Mouse (Mus musculus) bone marrow, adult 2 months (tissue): ENCODE data around the gene Cpsf4l.

ENCODE experiments used
- CTCF ChIP-seq: fragments of 200-500 bp; IDR thresholded peaks from 2 replicates; pipeline ENCODE4 v1.5.1; 2011; ENCODE audit warnings: low read length, control low read depth; ENCODE audit not compliant: control insufficient read depth, insufficient read depth
- POLR2A ChIP-seq: fragments of 200-500 bp; IDR thresholded peaks from 2 replicates; pipeline ENCODE4 v1.6.1; 2011; ENCODE audit warnings: low read depth, mild to moderate bottlenecking, control low read depth, low read length, borderline replicate concordance; ENCODE audit not compliant: control insufficient read depth

GRCm38 (mm10) chr11:113669711-113670110, 40.1 kb downstream of the Cpsf4l start:
- no peak for TF ChIP-seq CTCF
- no peak for TF ChIP-seq POLR2A
